In genomic region chr11:95118505-95118904, GRCm38 (mm10) we compare ENCODE assay signal across 8 mouse cellular contexts. TPM values are rescaled to one million over a fixed set of nuclear protein-coding genes. Genes with fewer than 3 reads are reported as not detected.
A peak's percentile ranks its signal among the peaks of the same experiment; 100 is the strongest.
DNase-seq lines count a peak whose midpoint lies in the region; ATAC-seq and TF ChIP-seq lines count a peak whose summit lies in the region.

No protein-coding gene starts in this region.

- H3K36me3 ChIP-seq in heart, adult 2 months (ENCODE audit: control insufficient read depth, insufficient read depth, low read length), result no peaks in the 10 kb centered on the region
- no peaks in the 10 kb centered on the region for H3K36me3 ChIP-seq in heart, embryonic 10.5 days
- no peaks in the 10 kb centered on the region for H3K36me3 ChIP-seq in kidney, postnatal 0 days (ENCODE audit: insufficient read depth, low read length)
- no peaks in the 10 kb centered on the region for H3K36me3 ChIP-seq in liver, embryonic 11.5 days (ENCODE audit: control insufficient read depth, insufficient read depth, low read length)

- no peaks in the 10 kb centered on the region for H3K9me3 ChIP-seq in heart, embryonic 10.5 days
- no peaks in the 10 kb centered on the region for H3K9me3 ChIP-seq in kidney, postnatal 0 days (replicated peaks; ENCODE audit: low read length)
- no peaks in the 10 kb centered on the region for H3K9me3 ChIP-seq in liver, embryonic 11.5 days (ENCODE audit: control insufficient read depth, low read length)

- H3K27ac ChIP-seq in heart, adult 2 months, result no peak overlapping the region
- no peak overlapping the region for H3K27ac ChIP-seq in heart, embryonic 10.5 days
- no peak overlapping the region for H3K27ac ChIP-seq in kidney, postnatal 0 days
- no peak overlapping the region for H3K27ac ChIP-seq in liver, embryonic 11.5 days (ENCODE audit: low read depth, low read length)

- H3K9ac ChIP-seq in heart, adult 2 months (ENCODE audit: low read depth, low read length), result no peak overlapping the region
- H3K9ac ChIP-seq in kidney, postnatal 0 days (ENCODE audit: low read depth, low read length), result no peak overlapping the region
- no peak overlapping the region for H3K9ac ChIP-seq in liver, embryonic 11.5 days (ENCODE audit: low read depth, low read length)

- peak; percentile 74; the same call in 1 of the 2 replicates for TF ChIP-seq EP300 in heart, adult 2 months (IDR thresholded peaks at IDR 0.05; ENCODE audit: insufficient read depth, low read depth, low read length)

- intact Hi-C loops in heart, adult 2 months (cut with DNase I), result loop anchor here (5.0 to 10.0 kb wide), 2 partner anchors 184 to 276 kb away; no protein-coding TSS in a partner anchor

- ATAC-seq in kidney, postnatal 0 days (replicated peaks; ENCODE audit: low FRiP score, low read depth), result no peak
- ATAC-seq in liver, embryonic 11.5 days (replicated peaks; ENCODE audit: low FRiP score), result no peak

- no peak overlapping the region for H3K4me3 ChIP-seq in heart, adult 2 months
- H3K4me3 ChIP-seq in heart, embryonic 10.5 days, result no peak overlapping the region
- no peak overlapping the region for H3K4me3 ChIP-seq in kidney, postnatal 0 days (replicated peaks; ENCODE audit: low read depth, low read length)
- H3K4me3 ChIP-seq in liver, embryonic 11.5 days (ENCODE audit: low read depth, low read length), result no peak overlapping the region

- H3K79me2 ChIP-seq in heart, adult 2 months (replicated peaks; ENCODE audit: control insufficient read depth, insufficient read depth, low read length), result no peaks in the 10 kb centered on the region

- WGBS in heart, adult 2 months, result 3% methylated on average over 8 of the region's 8 CpGs
- 4% methylated on average over 8 of the region's 8 CpGs for WGBS in heart, embryonic 10.5 days
- 3% methylated on average over 8 of the region's 8 CpGs for WGBS in kidney, postnatal 0 days
- 5% methylated on average over 8 of the region's 8 CpGs for WGBS in liver, embryonic 11.5 days

- peaks cover 1% of the 10 kb centered on the region; the same call in 1 of the 2 replicates for H3K4me1 ChIP-seq in heart, adult 2 months (ENCODE audit: control insufficient read depth, insufficient read depth, low read length)
- H3K4me1 ChIP-seq in heart, embryonic 10.5 days, result peaks cover 39% of the 10 kb centered on the region
- H3K4me1 ChIP-seq in kidney, postnatal 0 days (replicated peaks; ENCODE audit: insufficient read depth, low read length), result peaks cover 12% of the 10 kb centered on the region; the same call in 1 of the 2 replicates
- H3K4me1 ChIP-seq in liver, embryonic 11.5 days (replicated peaks; ENCODE audit: control insufficient read depth, insufficient read depth, low read length), result peaks cover 4% of the 10 kb centered on the region; the same call in 1 of the 2 replicates

- H3K27me3 ChIP-seq in heart, adult 2 months (ENCODE audit: control insufficient read depth, insufficient read depth, low read length), result peaks cover 19% of the 10 kb centered on the region
- H3K27me3 ChIP-seq in heart, embryonic 10.5 days (ENCODE audit: insufficient read depth, poor library complexity, severe bottlenecking), result peaks cover 78% of the 10 kb centered on the region
- H3K27me3 ChIP-seq in kidney, postnatal 0 days (ENCODE audit: insufficient read depth, low read length), result peaks cover 41% of the 10 kb centered on the region
- H3K27me3 ChIP-seq in liver, embryonic 11.5 days (replicated peaks; ENCODE audit: control insufficient read depth, insufficient read depth, low read length), result peaks cover 66% of the 10 kb centered on the region

- peak; percentile 51 to 84 for DNase-seq in heart, adult 2 months
- no peak for DNase-seq in heart, embryonic 10.5 days (ENCODE audit: low spot score)
- peak; percentile 50 for DNase-seq in cerebellum, adult 9-11 months
- DNase-seq in frontal cortex, postnatal 36 days (ENCODE audit: low spot score in 2 of 2), result peak; percentile 74 to 75
- DNase-seq in kidney, postnatal 0 days (ENCODE audit: low spot score), result peak; percentile 85
- peak; percentile 68 for DNase-seq in liver, embryonic 11.5 days (ENCODE audit: low spot score)
- peak; percentile 77 for DNase-seq in ovary, postnatal 14 days (ENCODE audit: low spot score)
- peak; percentile 72 for DNase-seq in thymus, postnatal 25 days

- no peak for TF ChIP-seq POLR2A in heart, adult 2 months (IDR thresholded peaks at IDR 0.05; ENCODE audit: insufficient read depth, low read depth, low read length)

- TF ChIP-seq CTCF in heart, adult 2 months (IDR thresholded peaks at IDR 0.05), result peak; percentile 88
- peak; percentile 96 for TF ChIP-seq CTCF in kidney, postnatal 0 days (IDR thresholded peaks at IDR 0.05; ENCODE audit: low read depth)

- H3K4me2 ChIP-seq in kidney, postnatal 0 days (ENCODE audit: low read length), result no peak overlapping the region
- peak overlapping the region; percentile 20; the same call in 1 of the 2 replicates for H3K4me2 ChIP-seq in liver, embryonic 11.5 days

RNA-seq across cellular contexts. Expression of gene Dlx3, which starts 1.4 kb away (rescaled TPM):
- not detected for total RNA-seq in heart, adult 2 months (2021)
- polyA plus RNA-seq in heart, adult 2 months (2012; rRNA removed), result not detected in 2 replicates
- 3.2 and 5.9 TPM in 2 replicates for polyA plus RNA-seq in heart, embryonic 10.5 days (2016; fragmentation: Nextera tagmentation; extraction: Ambion mirVana)
- 0.45 and 0.62 TPM in 2 replicates for polyA plus RNA-seq in kidney, postnatal 0 days (2015; fragmentation: Nextera tagmentation; extraction: Ambion mirVana)
- 0.63 and 0.68 TPM in 2 replicates for polyA plus RNA-seq in liver, embryonic 11.5 days (2014; fragmentation: Nextera tagmentation; extraction: Ambion mirVana)

RNA-seq across cellular contexts. Expression of gene Dlx4, which starts 27.6 kb away (rescaled TPM):
- not detected for total RNA-seq in heart, adult 2 months (2021)
- 0.04 TPM in 1 of 2 replicates, not detected in the other for polyA plus RNA-seq in heart, adult 2 months (2012; rRNA removed)
- polyA plus RNA-seq in heart, embryonic 10.5 days (2016; fragmentation: Nextera tagmentation; extraction: Ambion mirVana), result 0.43 and 1.2 TPM in 2 replicates
- polyA plus RNA-seq in kidney, postnatal 0 days (2015; fragmentation: Nextera tagmentation; extraction: Ambion mirVana), result not detected in 2 replicates
- 0.19 and 0.40 TPM in 2 replicates for polyA plus RNA-seq in liver, embryonic 11.5 days (2014; fragmentation: Nextera tagmentation; extraction: Ambion mirVana)

RNA-seq across cellular contexts. Expression of gene Itga3, which starts 41.9 kb away (rescaled TPM):
- 10 to 100 TPM; 10.4 to 10.6 TPM for total RNA-seq in heart, adult 2 months (2021)
- 11.4 and 13.8 TPM in 2 replicates for polyA plus RNA-seq in heart, adult 2 months (2012; rRNA removed)
- polyA plus RNA-seq in heart, embryonic 10.5 days (2016; fragmentation: Nextera tagmentation; extraction: Ambion mirVana), result 11.5 and 13.8 TPM in 2 replicates
- 24.4 and 26.1 TPM in 2 replicates for polyA plus RNA-seq in kidney, postnatal 0 days (2015; fragmentation: Nextera tagmentation; extraction: Ambion mirVana)
- polyA plus RNA-seq in liver, embryonic 11.5 days (2014; fragmentation: Nextera tagmentation; extraction: Ambion mirVana), result 4.0 and 4.6 TPM in 2 replicates
